Mouse (Mus musculus) stomach, postnatal 0 days (tissue): Measurements from ENCODE around the gene Tmem128.
A peak's percentile ranks its signal among the peaks of the same experiment; 100 is the strongest.

Source experiments
- CTCF ChIP-seq: IDR thresholded peaks from 2 replicates; pipeline ENCODE4 v1.5.1; 2016; ENCODE audit warnings: antibody characterized with exemption, low read depth, mild to moderate bottlenecking, moderate library complexity
- EP300 ChIP-seq: optimal IDR thresholded peaks from 2 replicates; pipeline ENCODE3; 2016; ENCODE audit warnings: antibody characterized with exemption

DNA sequence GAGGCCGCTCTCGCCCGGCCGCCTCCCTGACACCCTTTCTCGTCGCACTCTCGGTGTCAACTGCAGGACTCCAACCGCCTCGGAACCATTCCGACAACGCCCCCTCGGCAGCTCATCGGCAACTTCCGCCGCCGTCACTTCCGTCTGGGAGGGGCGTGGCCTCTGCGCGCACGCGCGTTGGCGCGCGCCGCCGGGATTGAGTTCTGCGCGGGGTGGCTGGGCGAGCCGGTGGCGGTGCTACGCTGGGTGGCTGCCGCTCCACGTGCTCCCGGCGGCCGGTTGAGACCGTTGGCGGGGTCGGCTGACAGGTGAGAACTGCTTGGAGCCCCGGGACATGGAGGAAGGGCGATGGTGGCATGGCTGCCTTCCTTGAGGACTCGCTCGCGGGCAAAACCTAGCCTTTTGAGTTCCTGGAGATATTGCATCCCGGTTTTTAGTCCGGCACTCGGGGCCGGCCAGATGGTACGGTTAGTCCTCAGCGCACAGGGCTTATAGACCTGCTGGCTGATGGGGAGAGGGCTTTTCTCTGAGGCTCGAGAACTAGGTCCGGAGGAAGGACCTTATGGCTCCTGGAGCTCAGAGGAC lies 39.6 kb upstream of the Tmem128 start, which contains the start of the genes Zbtb49 and Lyar:
- TF ChIP-seq CTCF (peak; percentile 19; the same call in 1 of the 2 replicates), EP300 (no peak)
